ENCODE assay signal across 4 mouse cellular contexts in genomic region chr9:14227086-14227485, GRCm38 (mm10).
DNase-seq lines count a peak whose midpoint lies in the region.
"Not testable (repeated sequence)": the region's sequence is repeated elsewhere in the genome, so short reads cannot be mapped to it uniquely, and the experiment has no call there.

No protein-coding gene starts in this region.

- H3K36me3 ChIP-seq in splenic B cell, adult 2 months (ENCODE audit: control insufficient read depth, insufficient read depth, low read length, poor library complexity, severe bottlenecking), result not testable (repeated sequence)

- H3K27me3 ChIP-seq in splenic B cell, adult 2 months (ENCODE audit: control insufficient read depth, insufficient read depth, low read length, poor library complexity, severe bottlenecking), result not testable (repeated sequence)

- peak; percentile 53 for DNase-seq in A20 (ENCODE audit: low read depth, low spot score)
- peak; percentile 12 to 28 for DNase-seq in B cell, adult 2 months
- peak; percentile 34 for DNase-seq in naive thymus-derived CD4-positive, alpha-beta T cell, adult 2 months (ENCODE audit: low read depth)
- DNase-seq in splenic B cell, adult 2 months (ENCODE audit: low read depth, low spot score), result peak; percentile 51

Comparison
In these comparisons a context has a peak if more than half of its experiments do, and no peak if none do; other contexts are left out.
1. Peak in every context shown above with its lines: DNase-seq.